Mouse (Mus musculus): ENCODE data around the gene Stmn1. TPM values are rescaled to one million over a fixed set of nuclear protein-coding genes. Genes with fewer than 3 reads are reported as not detected.

Stmn1 gene
- polyA plus RNA-seq, 1 experiment from 2014 or later = 6,954 TPM

Small RNAs within 50 kb of the gene (microRNA-seq; reads per million reads assigned to microRNA genes)
- 3.2 reads per million, percentile 6 among the genes with 10 or more reads in this experiment for gene Gm23634

Other genes with a start within 250 kb of the Stmn1 start
- not detected in 2 replicates for gene Catsper4, start 240.9 kb upstream of the Stmn1 start, polyA plus RNA-seq (2015; fragmentation: Nextera tagmentation; extraction: Ambion mirVana)
- not detected in 2 replicates for gene Cnksr1, start 229.9 kb upstream of the Stmn1 start, polyA plus RNA-seq (2015; fragmentation: Nextera tagmentation; extraction: Ambion mirVana)
- 0.65 and 0.68 TPM in 2 replicates for gene E130218I03Rik, start 224.7 kb upstream of the Stmn1 start, polyA plus RNA-seq (2015; fragmentation: Nextera tagmentation; extraction: Ambion mirVana)
- 16.6 and 17.2 TPM in 2 replicates for gene Zfp593, start 222.7 kb upstream of the Stmn1 start, polyA plus RNA-seq (2015; fragmentation: Nextera tagmentation; extraction: Ambion mirVana)
- gene Gm30191, start 221.4 kb upstream of the Stmn1 start, polyA plus RNA-seq (2015; fragmentation: Nextera tagmentation; extraction: Ambion mirVana) = not detected in 2 replicates
- gene Grrp1, start 214.2 kb upstream of the Stmn1 start, polyA plus RNA-seq (2015; fragmentation: Nextera tagmentation; extraction: Ambion mirVana) = 4.7 and 5.1 TPM in 2 replicates
- gene Pdik1l, start 180.4 kb upstream of the Stmn1 start, polyA plus RNA-seq (2015; fragmentation: Nextera tagmentation; extraction: Ambion mirVana) = 32.4 and 37.3 TPM in 2 replicates
- 0.16 TPM in 1 of 2 replicates, not detected in the other for gene Trim63, start 153.2 kb upstream of the Stmn1 start, polyA plus RNA-seq (2015; fragmentation: Nextera tagmentation; extraction: Ambion mirVana)
- gene Slc30a2, start 125.1 kb upstream of the Stmn1 start, polyA plus RNA-seq (2015; fragmentation: Nextera tagmentation; extraction: Ambion mirVana) = not detected in 2 replicates
- gene Extl1, start 84.5 kb upstream of the Stmn1 start, polyA plus RNA-seq (2015; fragmentation: Nextera tagmentation; extraction: Ambion mirVana) = 0.12 and 0.37 TPM in 2 replicates
- 6.3 and 6.5 TPM in 2 replicates for gene Pafah2, start 72.0 kb upstream of the Stmn1 start, polyA plus RNA-seq (2015; fragmentation: Nextera tagmentation; extraction: Ambion mirVana)
- 5.5 and 6.0 TPM in 2 replicates for gene Paqr7, start 28.4 kb downstream of the Stmn1 start, polyA plus RNA-seq (2015; fragmentation: Nextera tagmentation; extraction: Ambion mirVana)
- gene Aunip, start 42.7 kb downstream of the Stmn1 start, polyA plus RNA-seq (2015; fragmentation: Nextera tagmentation; extraction: Ambion mirVana) = 10.6 and 11.9 TPM in 2 replicates
- 132 and 139 TPM in 2 replicates for gene Mtfr1l, start 67.1 kb downstream of the Stmn1 start, polyA plus RNA-seq (2015; fragmentation: Nextera tagmentation; extraction: Ambion mirVana)
- 9.3 and 11.1 TPM in 2 replicates for gene Selenon, start 83.8 kb downstream of the Stmn1 start, polyA plus RNA-seq (2015; fragmentation: Nextera tagmentation; extraction: Ambion mirVana)
- 1.6 TPM in 2 replicates for gene Man1c1, start 236.0 kb downstream of the Stmn1 start, polyA plus RNA-seq (2015; fragmentation: Nextera tagmentation; extraction: Ambion mirVana)